In genomic region chr3:88914384-88914810, GRCm38 (mm10) we compare ENCODE assay signal across 8 mouse cellular contexts. TPM values are rescaled to one million over a fixed set of nuclear protein-coding genes. Genes with fewer than 3 reads are reported as not detected.
A peak's percentile ranks its signal among the peaks of the same experiment; 100 is the strongest.
DNase-seq lines count a peak whose midpoint lies in the region; ATAC-seq and TF ChIP-seq lines count a peak whose summit lies in the region.

No protein-coding gene starts in this region.

- no peak for TF ChIP-seq CTCF in lung, adult 2 months (IDR thresholded peaks at IDR 0.05; ENCODE audit: insufficient read depth, low read length)
- no peak for TF ChIP-seq CTCF in embryonic fibroblast, embryonic 13.5 days (IDR thresholded peaks at IDR 0.05; ENCODE audit: borderline replicate concordance, insufficient read depth, low read length)

- H3K4me3 ChIP-seq in lung, adult 2 months (replicated peaks; ENCODE audit: extremely low read depth, low read depth, low read length), result peak overlapping the region; percentile 55
- peak overlapping the region; percentile 84 for H3K4me3 ChIP-seq in embryonic fibroblast, embryonic 13.5 days (ENCODE audit: insufficient read depth, low read length)
- H3K4me3 ChIP-seq in limb, embryonic 11.5 days (ENCODE audit: low read depth, low read length), result peak overlapping the region; percentile 67
- peak overlapping the region; percentile 78 for H3K4me3 ChIP-seq in neural tube, embryonic 14.5 days (ENCODE audit: low read depth, low read length)

- no peaks in the 10 kb centered on the region for H3K27me3 ChIP-seq in limb, embryonic 11.5 days (ENCODE audit: control insufficient read depth, insufficient read depth, low read length)
- no peaks in the 10 kb centered on the region for H3K27me3 ChIP-seq in neural tube, embryonic 14.5 days (ENCODE audit: control insufficient read depth, insufficient read depth, low read length)

- ATAC-seq in limb, embryonic 11.5 days (ENCODE audit: insufficient number of reproducible peaks, low FRiP score, low TSS enrichment, low read depth), result no peak
- 0 out of 2 replicates have a peak, but pooled peaks have one; percentile 9 for ATAC-seq in neural tube, embryonic 14.5 days (ENCODE audit: low read depth)

- H3K4me1 ChIP-seq in lung, adult 2 months (ENCODE audit: control insufficient read depth, insufficient read depth, low read length), result no peaks in the 10 kb centered on the region; the same call in 1 of the 2 replicates
- no peaks in the 10 kb centered on the region for H3K4me1 ChIP-seq in embryonic fibroblast, embryonic 13.5 days (ENCODE audit: control insufficient read depth, insufficient read depth, low read length)
- H3K4me1 ChIP-seq in limb, embryonic 11.5 days (ENCODE audit: control insufficient read depth, insufficient read depth, low read length), result no peaks in the 10 kb centered on the region
- peaks cover 14% of the 10 kb centered on the region for H3K4me1 ChIP-seq in neural tube, embryonic 14.5 days (ENCODE audit: control insufficient read depth, insufficient read depth, low read length)

- peak overlapping the region; percentile 50 for H3K4me2 ChIP-seq in limb, embryonic 11.5 days (ENCODE audit: low read depth, severe bottlenecking)
- peak overlapping the region; percentile 75 for H3K4me2 ChIP-seq in neural tube, embryonic 14.5 days (ENCODE audit: low read depth, low read length)

- DNase-seq in lung, adult 2 months, result peak; percentile 14
- no peak for DNase-seq in lung, postnatal 36 days
- no peak for DNase-seq in limb, embryonic 11.5 days (ENCODE audit: low spot score)
- no peak for DNase-seq in right cerebral cortex, postnatal 10 days (ENCODE audit: low spot score in 2 of 2)
- DNase-seq in kidney, adult 8-10 months, result no peak
- no peak for DNase-seq in urinary bladder, postnatal 4 days (ENCODE audit: low spot score in 2 of 2)

- H3K9ac ChIP-seq in limb, embryonic 11.5 days (ENCODE audit: low read length), result peak overlapping the region; percentile 77
- H3K9ac ChIP-seq in neural tube, embryonic 14.5 days (replicated peaks; ENCODE audit: low read depth, low read length), result peak overlapping the region; percentile 80

- TF ChIP-seq POLR2A in lung, adult 2 months (IDR thresholded peaks at IDR 0.05; ENCODE audit: borderline replicate concordance, extremely low read depth, low read depth, low read length), result no peak
- no peak for TF ChIP-seq POLR2A in embryonic fibroblast, embryonic 13.5 days (IDR thresholded peaks at IDR 0.05; ENCODE audit: low read depth, low read length)

- peaks cover 17% of the 10 kb centered on the region for H3K36me3 ChIP-seq in limb, embryonic 11.5 days (ENCODE audit: control insufficient read depth, insufficient read depth, low read length)
- H3K36me3 ChIP-seq in neural tube, embryonic 14.5 days (ENCODE audit: control insufficient read depth, insufficient read depth, low read length), result peaks cover 17% of the 10 kb centered on the region

- peak overlapping the region; percentile 94 for H3K27ac ChIP-seq in embryonic fibroblast, embryonic 13.5 days (ENCODE audit: insufficient read depth, low read length)
- 0 out of 2 replicates have a peak overlapping the region, but pooled peaks have one; percentile 59 for H3K27ac ChIP-seq in limb, embryonic 11.5 days (replicated peaks; ENCODE audit: low read depth, low read length)
- H3K27ac ChIP-seq in neural tube, embryonic 14.5 days (ENCODE audit: low read depth, low read length), result peak overlapping the region; percentile 85

- H3K9me3 ChIP-seq in limb, embryonic 11.5 days (ENCODE audit: control insufficient read depth, low read length), result no peaks in the 10 kb centered on the region
- no peaks in the 10 kb centered on the region for H3K9me3 ChIP-seq in neural tube, embryonic 14.5 days (ENCODE audit: control insufficient read depth, low read length)

- 19% methylated on average over 8 of the region's 8 CpGs for WGBS in lung, adult 2 months
- 32% methylated on average over 8 of the region's 8 CpGs for WGBS in limb, embryonic 11.5 days
- WGBS in neural tube, embryonic 14.5 days, result 33% methylated on average over 8 of the region's 8 CpGs

RNA-seq across cellular contexts. Expression of gene Msto1, which starts 0.6 kb away (rescaled TPM):
- polyA plus RNA-seq in lung, adult 2 months (2012; rRNA removed), result 24.7 and 33.7 TPM in 2 replicates
- 21.5 and 27.5 TPM in 2 replicates for polyA plus RNA-seq in embryonic fibroblast, embryonic 13.5 days (2011; ENCODE audit: insufficient read length, low read depth, missing spikeins)
- 51.5 and 53.3 TPM in 2 replicates for polyA plus RNA-seq in limb, embryonic 11.5 days (2014; fragmentation: Nextera tagmentation; extraction: Ambion mirVana)
- 49.3 and 50.7 TPM in 2 replicates for polyA plus RNA-seq in neural tube, embryonic 14.5 days (2014; fragmentation: Nextera tagmentation; extraction: Ambion mirVana)

RNA-seq across cellular contexts. Expression of gene Ash1l, which starts 36.0 kb away (rescaled TPM):
- polyA plus RNA-seq in lung, adult 2 months (2012; rRNA removed), result 7.4 and 11.7 TPM in 2 replicates
- polyA plus RNA-seq in embryonic fibroblast, embryonic 13.5 days (2011; ENCODE audit: insufficient read length, low read depth, missing spikeins), result 47.4 and 50.1 TPM in 2 replicates
- 17.8 and 19.2 TPM in 2 replicates for polyA plus RNA-seq in limb, embryonic 11.5 days (2014; fragmentation: Nextera tagmentation; extraction: Ambion mirVana)
- 27.1 and 27.9 TPM in 2 replicates for polyA plus RNA-seq in neural tube, embryonic 14.5 days (2014; fragmentation: Nextera tagmentation; extraction: Ambion mirVana)

RNA-seq across cellular contexts. Expression of gene Dap3, which starts 36.6 kb away (rescaled TPM):
- 23.5 and 28.9 TPM in 2 replicates for polyA plus RNA-seq in lung, adult 2 months (2012; rRNA removed)
- 111 and 136 TPM in 2 replicates for polyA plus RNA-seq in embryonic fibroblast, embryonic 13.5 days (2011; ENCODE audit: insufficient read length, low read depth, missing spikeins)
- 167 and 178 TPM in 2 replicates for polyA plus RNA-seq in limb, embryonic 11.5 days (2014; fragmentation: Nextera tagmentation; extraction: Ambion mirVana)
- 142 and 149 TPM in 2 replicates for polyA plus RNA-seq in neural tube, embryonic 14.5 days (2014; fragmentation: Nextera tagmentation; extraction: Ambion mirVana)
